Mouse (Mus musculus) small intestine, adult 2 months (tissue): ENCODE data around the gene Fchsd2. TPM values are rescaled to one million over a fixed set of nuclear protein-coding genes. Genes with fewer than 3 reads are reported as not detected.

ENCODE experiments used
- H3K27ac ChIP-seq: fragments of 200-500 bp; 2 replicates; pipeline ENCODE4 v1.5.1; 2012; ENCODE audit warnings: low read depth, low read length, control low read depth, inconsistent platforms; ENCODE audit not compliant: insufficient read depth
- H3K27me3 ChIP-seq: fragments of 200-500 bp; 2 replicates; pipeline ENCODE4 v1.6.1; 2012; ENCODE audit warnings: mild to moderate bottlenecking, moderate library complexity, low read length, inconsistent platforms; ENCODE audit not compliant: control insufficient read depth, insufficient read depth
- H3K36me3 ChIP-seq: fragments of 200-500 bp; 2 replicates; pipeline ENCODE4 v1.6.1; 2012; ENCODE audit warnings: mild to moderate bottlenecking, low read length, control low read depth, inconsistent platforms; ENCODE audit not compliant: control insufficient read depth, insufficient read depth
- H3K4me1 ChIP-seq: fragments of 200-500 bp; 2 replicates; pipeline ENCODE4 v1.6.1; 2012; ENCODE audit warnings: low read length, inconsistent platforms, mixed read lengths; ENCODE audit not compliant: control insufficient read depth, insufficient read depth, insufficient read length
- H3K4me3 ChIP-seq: fragments of 200-500 bp; 2 replicates; pipeline ENCODE4 v1.5.1; 2012; ENCODE audit warnings: low read depth, mild to moderate bottlenecking, control low read depth, inconsistent platforms, low read length, moderate library complexity
- CTCF ChIP-seq: fragments of 200-500 bp; IDR thresholded peaks from 2 replicates; pipeline ENCODE4 v1.5.1; 2012; ENCODE audit warnings: low read depth, mild to moderate bottlenecking, control low read depth, inconsistent platforms, low read length, moderate library complexity, mixed read lengths; ENCODE audit not compliant: insufficient replicate concordance, insufficient read length; ENCODE audit errors: extremely low read depth
- POLR2A ChIP-seq: fragments of 200-500 bp; IDR thresholded peaks from 2 replicates; pipeline ENCODE4 v1.6.1; 2012; ENCODE audit warnings: low read depth, mild to moderate bottlenecking, control low read depth, inconsistent platforms, low read length, moderate library complexity
- WGBS: fragments of 180-500 bp; shearing (Covaris S2); methylation state at CpG from one replicate; pipeline ENCODE4 v1.1.7; 2018; 5-methylcytosine and 5-hydroxymethylcytosine counted together
- polyA plus RNA-seq: library from polyadenylated mRNA; depleted of rRNA; stranded (reverse); fragments of >200 nt; gene quantifications from 2 replicates; pipeline ENCODE4 v1.2.3, GENCODE M21; 2012; rRNA removed

Fchsd2 gene
- polyA plus RNA-seq, 1 experiment, result 6.9 TPM

DNA sequence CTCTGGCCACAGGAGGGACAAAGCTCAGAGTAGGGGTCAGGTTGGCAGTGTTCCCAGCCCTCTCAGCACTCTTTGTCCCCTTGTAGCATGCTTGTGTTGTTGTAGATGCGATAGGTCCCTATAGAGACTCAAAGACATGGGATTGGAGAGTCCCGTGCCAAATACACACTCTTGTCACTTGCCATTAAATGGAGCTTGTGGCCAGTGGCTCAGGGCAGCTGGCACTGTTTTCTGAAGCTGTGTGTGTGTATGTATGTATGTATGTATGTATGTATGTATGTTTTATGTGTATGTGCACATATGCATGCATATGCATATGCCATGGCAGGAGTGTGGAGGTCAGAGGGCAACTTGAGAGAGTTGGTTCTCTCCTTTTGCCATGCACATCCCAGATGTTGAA, 235.1 kb downstream of the Fchsd2 start:
- Histone ChIP-seq H3K4me3 (no peak overlapping the region), H3K36me3 (peaks cover 23% of the 10 kb centered on the region), H3K4me1 (peaks cover 13% of the 10 kb centered on the region), H3K27ac (no peak overlapping the region), H3K27me3 (no peaks in the 10 kb centered on the region)
- TF ChIP-seq POLR2A, result no peak
- TF ChIP-seq CTCF, result no peak
- 48% methylated on average over 2 of the region's 2 CpGs for WGBS

DNA sequence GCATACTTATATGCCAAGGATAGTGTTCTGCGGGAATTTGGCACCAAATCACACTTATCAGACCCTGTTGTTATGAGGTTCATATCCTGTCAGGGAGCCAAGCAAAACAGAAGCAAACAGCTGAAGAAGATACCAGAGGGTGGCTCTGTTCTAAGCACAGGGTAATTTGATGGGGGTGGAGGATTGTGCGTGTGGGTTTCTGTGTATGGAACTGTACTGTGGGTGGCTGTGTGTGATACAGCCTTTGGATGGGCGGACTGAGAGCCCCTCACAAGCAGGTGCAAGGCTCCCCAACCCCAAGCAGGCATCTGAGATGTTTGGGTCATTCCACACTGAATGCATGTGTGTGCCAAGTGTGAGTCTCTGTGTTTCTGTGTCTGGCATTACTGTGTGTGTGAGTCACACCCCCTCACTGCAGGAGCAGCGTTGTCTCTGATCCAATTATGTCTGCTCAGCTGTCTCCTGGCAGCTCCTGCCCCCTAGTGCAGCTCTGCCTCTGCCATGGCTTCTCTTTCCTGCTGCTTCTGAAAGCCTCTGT, 236.0 kb downstream of the Fchsd2 start:
- peaks cover 12% of the 10 kb centered on the region for H3K4me1 ChIP-seq
- no peak overlapping the region for H3K27ac ChIP-seq
- WGBS, result 36% methylated on average over 4 of the region's 4 CpGs

DNA sequence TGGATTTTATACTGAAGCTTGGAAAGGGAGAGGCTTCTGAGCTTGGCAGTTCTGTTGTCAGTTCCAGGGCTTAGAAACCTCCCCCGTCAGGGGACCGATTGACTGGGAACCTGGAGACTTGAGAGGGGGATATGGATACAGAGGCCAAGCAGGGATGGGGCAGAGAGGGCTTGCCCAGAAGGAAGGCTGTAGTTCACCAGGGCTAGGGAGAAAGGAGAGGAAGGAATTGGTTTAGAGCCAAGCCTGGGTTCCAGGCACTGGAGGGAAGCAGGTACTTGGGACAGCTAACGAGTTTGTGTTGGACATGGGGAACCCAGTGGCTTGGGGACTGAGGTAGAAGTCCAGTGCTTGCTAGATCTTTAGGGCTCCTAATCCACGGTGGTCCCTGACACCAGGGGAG, 236.9 kb downstream of the Fchsd2 start:
- peaks cover 10% of the 10 kb centered on the region for H3K4me1 ChIP-seq
- no peak overlapping the region for H3K27ac ChIP-seq
- H3K27me3 ChIP-seq, result no peaks in the 10 kb centered on the region
- no peak for TF ChIP-seq CTCF
- no peak for TF ChIP-seq POLR2A
- WGBS, result 77% methylated on average over 4 of the region's 4 CpGs
- no peak overlapping the region for H3K4me3 ChIP-seq
- peaks cover 25% of the 10 kb centered on the region for H3K36me3 ChIP-seq

More for the DNA sequence above, 236.0 kb downstream of the Fchsd2 start:
- H3K27me3 ChIP-seq, result no peaks in the 10 kb centered on the region
- peaks cover 27% of the 10 kb centered on the region for H3K36me3 ChIP-seq
- no peak for TF ChIP-seq CTCF
- H3K4me3 ChIP-seq, result no peak overlapping the region

DNA sequence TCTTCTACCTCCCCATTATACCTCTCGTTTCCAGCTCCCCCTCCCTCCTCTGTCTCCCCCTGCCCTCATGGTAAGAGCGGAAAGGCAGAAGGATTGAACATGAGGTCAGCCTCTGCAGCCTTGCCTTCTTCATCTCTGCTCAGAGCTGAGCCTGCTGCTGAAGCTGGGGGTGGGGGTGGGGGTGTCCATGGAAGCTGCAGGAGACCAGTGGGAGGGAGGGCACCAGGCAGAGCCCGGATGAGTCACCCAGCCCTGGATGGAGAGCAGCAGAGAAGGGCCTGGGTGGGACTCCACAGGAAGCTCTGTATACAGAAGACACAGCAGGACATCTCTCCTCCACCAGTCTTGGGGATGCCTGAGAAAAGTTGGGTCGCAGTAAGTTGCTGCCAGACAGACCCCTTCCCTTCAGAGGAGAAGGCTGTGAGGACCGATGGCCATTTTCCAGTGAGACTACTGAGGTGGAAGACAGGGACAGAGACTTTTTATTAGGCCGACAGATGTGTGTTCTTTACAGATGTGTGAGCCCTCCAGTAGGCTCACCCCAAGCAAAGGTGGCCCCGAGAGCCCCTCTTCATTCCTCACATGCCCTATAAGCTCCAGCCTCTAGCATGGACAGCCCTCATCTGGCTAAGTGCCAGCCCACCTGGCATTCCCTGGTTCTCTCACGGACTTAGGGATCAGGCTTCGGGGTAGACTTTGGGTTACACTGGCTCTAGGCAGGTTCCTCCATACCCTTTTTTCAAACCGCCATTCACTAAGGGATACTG, 237.6 kb downstream of the Fchsd2 start:
- Histone ChIP-seq H3K27me3 (no peaks in the 10 kb centered on the region), H3K27ac (no peak overlapping the region), H3K4me3 (no peak overlapping the region), H3K36me3 (peaks cover 24% of the 10 kb centered on the region), H3K4me1 (peaks cover 10% of the 10 kb centered on the region)
- 62% methylated on average over 10 of the region's 10 CpGs for WGBS
- TF ChIP-seq POLR2A, result no peak
- no peak for TF ChIP-seq CTCF

DNA sequence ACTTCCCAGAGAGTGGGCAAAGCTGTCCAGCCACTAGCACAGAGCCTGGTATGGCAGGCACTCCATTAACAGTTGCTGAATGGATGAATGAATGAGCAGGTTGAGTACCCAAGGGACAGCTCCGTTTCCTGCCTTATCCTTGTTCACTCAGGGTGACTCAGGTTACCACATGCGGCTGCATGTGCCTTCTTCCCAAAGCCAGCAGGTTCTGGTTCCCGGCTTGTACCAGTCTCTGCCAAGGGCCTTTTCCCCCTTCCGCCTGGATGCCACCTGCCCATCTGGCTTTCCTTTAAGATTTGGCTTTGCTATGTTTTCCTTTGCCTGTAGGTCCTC, 238.1 kb downstream of the Fchsd2 start:
- Histone ChIP-seq H3K36me3 (peaks cover 27% of the 10 kb centered on the region), H3K4me1 (peaks cover 10% of the 10 kb centered on the region), H3K4me3 (no peak overlapping the region), H3K27me3 (no peaks in the 10 kb centered on the region), H3K27ac (no peak overlapping the region)
- TF ChIP-seq POLR2A (no peak), CTCF (no peak)
- 77% methylated on average over 4 of the region's 4 CpGs for WGBS

DNA sequence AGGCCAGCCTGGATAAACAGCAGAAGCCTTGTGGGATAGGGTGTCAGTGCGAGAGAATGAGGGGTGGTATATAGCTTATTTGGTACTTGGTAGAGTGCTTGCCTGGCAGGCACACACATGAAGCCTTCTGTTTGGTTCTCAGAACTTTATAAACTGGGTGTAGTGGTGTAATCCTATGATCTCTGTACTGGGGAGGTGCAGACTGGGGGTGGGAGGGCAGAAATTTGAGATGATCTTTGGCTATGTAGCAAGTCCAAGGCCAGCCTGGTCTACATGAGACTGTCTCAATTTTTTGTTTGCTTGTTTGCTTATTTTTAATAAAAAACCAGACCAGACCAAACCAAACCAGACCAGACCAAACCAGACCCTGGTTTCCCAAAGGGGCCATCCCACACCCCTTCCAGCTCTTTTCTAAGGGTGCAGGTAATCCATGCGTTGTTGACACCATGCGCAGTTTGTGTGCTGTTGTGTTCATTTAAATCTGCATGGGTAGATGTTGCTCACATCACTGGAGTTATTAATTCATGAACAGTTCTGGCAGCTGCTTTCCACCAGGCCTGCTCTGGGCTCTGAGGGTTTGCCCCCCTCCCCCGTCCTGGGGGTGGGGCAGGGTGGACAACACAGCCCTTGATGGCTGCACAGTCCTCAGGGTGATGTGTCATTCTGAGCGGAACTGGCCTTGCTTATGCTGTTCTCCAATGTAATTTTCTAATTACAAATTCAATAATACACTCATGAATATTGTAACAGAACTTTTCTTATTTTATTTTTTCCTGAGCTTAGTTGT, 239.6 kb downstream of the Fchsd2 start:
- Histone ChIP-seq H3K27me3 (no peaks in the 10 kb centered on the region), H3K4me1 (no peaks in the 10 kb centered on the region; the same call in none of the 2 replicates), H3K4me3 (no peak overlapping the region), H3K27ac (no peak overlapping the region), H3K36me3 (peaks cover 27% of the 10 kb centered on the region)
- 88% methylated on average over 5 of the region's 5 CpGs for WGBS
- TF ChIP-seq CTCF, result no peak
- no peak for TF ChIP-seq POLR2A

Other genes starting within 250 kb of the Fchsd2 start
- 7.0 and 9.5 TPM in 2 replicates for gene Relt, start 229.4 kb upstream of the Fchsd2 start, polyA plus RNA-seq
- gene Arhgef17, start 160.8 kb upstream of the Fchsd2 start, polyA plus RNA-seq, result 6.8 and 8.0 TPM in 2 replicates
- gene P2ry6, start 118.2 kb upstream of the Fchsd2 start, polyA plus RNA-seq, result 19.4 and 27.8 TPM in 2 replicates
- gene P2ry2, start 80.0 kb upstream of the Fchsd2 start, polyA plus RNA-seq, result 4.0 and 67.8 TPM in 2 replicates
- gene Atg16l2, start 209.4 kb downstream of the Fchsd2 start, polyA plus RNA-seq, result 8.1 and 11.0 TPM in 2 replicates
- 148 and 264 TPM in 2 replicates for gene Stard10, start 224.2 kb downstream of the Fchsd2 start, polyA plus RNA-seq